In genomic region chr8:69399956-69400443, GRCm38 (mm10) we compare ENCODE assay signal across 8 mouse cellular contexts. TPM values are rescaled to one million over a fixed set of nuclear protein-coding genes. Genes with fewer than 3 reads are reported as not detected.
DNase-seq lines count a peak whose midpoint lies in the region; ATAC-seq and TF ChIP-seq lines count a peak whose summit lies in the region.

No protein-coding gene starts in this region.

- no peaks in the 10 kb centered on the region; the same call in 1 of the 2 replicates for H3K9me3 ChIP-seq in embryonic facial prominence, embryonic 12.5 days
- no peaks in the 10 kb centered on the region for H3K9me3 ChIP-seq in hindbrain, postnatal 0 days (ENCODE audit: low read length)
- H3K9me3 ChIP-seq in midbrain, embryonic 14.5 days (ENCODE audit: control insufficient read depth, low read length), result no peaks in the 10 kb centered on the region

- no peak for TF ChIP-seq CTCF in hindbrain, postnatal 0 days (IDR thresholded peaks at IDR 0.05; ENCODE audit: low read depth)

- WGBS in embryonic facial prominence, embryonic 12.5 days, result 77% methylated on average over 4 of the region's 4 CpGs
- 75% methylated on average over 4 of the region's 4 CpGs for WGBS in hindbrain, postnatal 0 days
- 76% methylated on average over 4 of the region's 4 CpGs for WGBS in midbrain, embryonic 14.5 days

- ATAC-seq in embryonic facial prominence, embryonic 12.5 days (ENCODE audit: insufficient number of reproducible peaks, insufficient read depth, low FRiP score, low TSS enrichment), result no peak
- ATAC-seq in hindbrain, postnatal 0 days, result no peak
- ATAC-seq in midbrain, embryonic 14.5 days (ENCODE audit: low FRiP score, low TSS enrichment), result no peak
- ATAC-seq in granulocyte monocyte progenitor cell, adult 5-6 weeks (replicated peaks; ENCODE audit: poor library complexity, severe bottlenecking), result no peak

- no peaks in the 10 kb centered on the region for H3K27me3 ChIP-seq in embryonic facial prominence, embryonic 12.5 days
- H3K27me3 ChIP-seq in hindbrain, postnatal 0 days (ENCODE audit: insufficient read depth, low read length), result no peaks in the 10 kb centered on the region
- no peaks in the 10 kb centered on the region for H3K27me3 ChIP-seq in midbrain, embryonic 14.5 days (ENCODE audit: control insufficient read depth, insufficient read depth, low read length)

- H3K36me3 ChIP-seq in embryonic facial prominence, embryonic 12.5 days, result no peaks in the 10 kb centered on the region
- H3K36me3 ChIP-seq in hindbrain, postnatal 0 days (ENCODE audit: insufficient read depth, low read length), result no peaks in the 10 kb centered on the region
- no peaks in the 10 kb centered on the region for H3K36me3 ChIP-seq in midbrain, embryonic 14.5 days (ENCODE audit: control insufficient read depth, insufficient read depth, low read length)

- no peak overlapping the region for H3K27ac ChIP-seq in embryonic facial prominence, embryonic 12.5 days
- no peak overlapping the region for H3K27ac ChIP-seq in hindbrain, postnatal 0 days
- H3K27ac ChIP-seq in midbrain, embryonic 14.5 days (replicated peaks; ENCODE audit: low read depth, low read length), result no peak overlapping the region

- H3K9ac ChIP-seq in embryonic facial prominence, embryonic 12.5 days, result 0 out of 2 replicates have a peak overlapping the region, but pooled peaks have one; percentile 56
- peak overlapping the region; percentile 69; the same call in 1 of the 2 replicates for H3K9ac ChIP-seq in hindbrain, postnatal 0 days (replicated peaks; ENCODE audit: low read length)
- no peak overlapping the region; the same call in 1 of the 2 replicates for H3K9ac ChIP-seq in midbrain, embryonic 14.5 days (replicated peaks; ENCODE audit: low read length)

- peak overlapping the region; percentile 49 for H3K4me3 ChIP-seq in embryonic facial prominence, embryonic 12.5 days
- H3K4me3 ChIP-seq in hindbrain, postnatal 0 days (ENCODE audit: low read length), result peak overlapping the region; percentile 52
- peak overlapping the region; percentile 47; the same call in 1 of the 2 replicates for H3K4me3 ChIP-seq in midbrain, embryonic 14.5 days (replicated peaks; ENCODE audit: low read depth, low read length)

- H3K4me1 ChIP-seq in embryonic facial prominence, embryonic 12.5 days, result no peaks in the 10 kb centered on the region
- H3K4me1 ChIP-seq in hindbrain, postnatal 0 days (ENCODE audit: insufficient read depth, low read length), result no peaks in the 10 kb centered on the region
- 0 out of 2 replicates have a peak, but pooled peaks cover 6% of the 10 kb centered on the region for H3K4me1 ChIP-seq in midbrain, embryonic 14.5 days (ENCODE audit: control insufficient read depth, insufficient read depth, low read length)

- H3K4me2 ChIP-seq in embryonic facial prominence, embryonic 12.5 days (replicated peaks), result peak overlapping the region; percentile 69
- H3K4me2 ChIP-seq in hindbrain, postnatal 0 days (ENCODE audit: low read depth, low read length), result peak overlapping the region; percentile 72
- H3K4me2 ChIP-seq in midbrain, embryonic 14.5 days (ENCODE audit: low read length), result peak overlapping the region; percentile 72

- DNase-seq in kidney, adult 11 months, result peak; percentile 23
- no peak for DNase-seq in kidney, postnatal 4 days
- DNase-seq in hindbrain, postnatal 0 days (ENCODE audit: low spot score), result no peak
- DNase-seq in midbrain, embryonic 14.5 days, result no peak
- no peak for DNase-seq in layer of hippocampus, postnatal 36 days
- DNase-seq in adrenal gland, postnatal 10 days, result no peak

RNA-seq across cellular contexts. Expression of gene Gm9495, which starts 53.4 kb away (rescaled TPM):
- polyA plus RNA-seq in embryonic facial prominence, embryonic 12.5 days (2016; fragmentation: Nextera tagmentation; extraction: Ambion mirVana), result not detected in 2 replicates
- not detected in 2 replicates for total RNA-seq in hindbrain, postnatal 0 days (2014; rRNA removed)
- polyA plus RNA-seq in hindbrain, postnatal 0 days (2015; fragmentation: Nextera tagmentation; extraction: Ambion mirVana), result 0.08 TPM in 1 of 2 replicates, not detected in the other
- 0.09 TPM in 1 of 2 replicates, not detected in the other for polyA plus RNA-seq in midbrain, embryonic 14.5 days (2014; fragmentation: Nextera tagmentation; extraction: Ambion mirVana)
- total RNA-seq in granulocyte monocyte progenitor cell, adult 5-6 weeks (2014; fragmentation: Nextera tagmentation), result not detected in 2 replicates
- not detected in 2 replicates for total RNA-seq in granulocyte monocyte progenitor cell, adult 5-6 weeks (2017)
- under 1 TPM in 1 of 2 experiments, not detected in 1; 0.15 TPM for total RNA-seq in layer of hippocampus, postnatal 36 days (2021)
- not detected for total RNA-seq in adrenal gland, postnatal 10 days (2021)
